Mouse (Mus musculus): Measurements from ENCODE around the gene 1810009A15Rik.

1810009A15Rik gene

GRCm38 (mm10) chr19:8920836-8921291 is 32.2 kb downstream of the 1810009A15Rik start:
- DNase-seq = peak in 1 of 2 experiments; percentile 25

GRCm38 (mm10) chr19:8921741-8922140 is 33.1 kb downstream of the 1810009A15Rik start:
- DNase-seq = no peak

GRCm38 (mm10) chr19:8926766-8927165 is 38.1 kb downstream of the 1810009A15Rik start:
- no peak for DNase-seq

GRCm38 (mm10) chr19:8927891-8928525 is 39.4 kb downstream of the 1810009A15Rik start:
- DNase-seq = no peak

GRCm38 (mm10) chr19:8928689-8929223 is 40.1 kb downstream of the 1810009A15Rik start:
- no peak for DNase-seq

GRCm38 (mm10) chr19:8929224-8930088 is 40.8 kb downstream of the 1810009A15Rik start, which contains the start of the genes Rom1 and Eml3:
TSS of gene Rom1 (minus strand) at chr19:8929356.
TSS of gene Eml3 (plus strand) at chr19:8929552.
- peak; percentile 73 to 78 for DNase-seq

GRCm38 (mm10) chr19:8930117-8930516 is 41.5 kb downstream of the 1810009A15Rik start:
- DNase-seq = no peak

- no peak for DNase-seq
Measured at GRCm38 (mm10) chr19:8930771-8931170, 42.1 kb downstream of the 1810009A15Rik start.

GRCm38 (mm10) chr19:8936736-8937135 is 48.1 kb downstream of the 1810009A15Rik start:
- DNase-seq = no peak

Data from cerebellum, postnatal 36 days (tissue).